Mouse (Mus musculus): Measurements from ENCODE around the gene Olfr640.

Gene Olfr640

GRCm38 (mm10) chr7:104025473-104025872 is at the start of gene Olfr640:
TSS of gene Olfr640 (minus strand) at chr7:104025573.
- no peak for DNase-seq

DNA sequence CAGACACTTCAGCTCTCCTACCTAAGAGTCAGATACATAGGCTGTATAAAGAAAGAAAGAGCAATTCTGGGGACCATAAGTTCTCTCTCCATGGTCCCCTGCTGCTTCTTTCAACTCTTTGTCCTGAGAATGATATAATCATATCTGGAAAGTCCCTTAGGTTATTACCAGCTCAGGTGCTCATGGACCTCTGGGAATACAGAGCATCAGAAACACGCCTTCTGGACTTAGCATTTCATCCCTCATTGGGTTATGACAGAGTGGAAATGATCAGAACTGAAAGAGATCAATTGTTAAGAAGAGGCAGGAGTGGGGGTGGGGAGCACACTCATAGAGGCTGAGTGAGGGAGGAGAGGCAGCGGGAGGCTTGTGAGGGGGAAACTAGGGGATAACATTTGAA is 46.4 kb upstream of the Olfr640 start, which contains the start of gene Olfr644:
TSS of gene Olfr644 (minus strand) at position 101 of the 400 bp plus-strand sequence.
- DNase-seq: no peak

DNA sequence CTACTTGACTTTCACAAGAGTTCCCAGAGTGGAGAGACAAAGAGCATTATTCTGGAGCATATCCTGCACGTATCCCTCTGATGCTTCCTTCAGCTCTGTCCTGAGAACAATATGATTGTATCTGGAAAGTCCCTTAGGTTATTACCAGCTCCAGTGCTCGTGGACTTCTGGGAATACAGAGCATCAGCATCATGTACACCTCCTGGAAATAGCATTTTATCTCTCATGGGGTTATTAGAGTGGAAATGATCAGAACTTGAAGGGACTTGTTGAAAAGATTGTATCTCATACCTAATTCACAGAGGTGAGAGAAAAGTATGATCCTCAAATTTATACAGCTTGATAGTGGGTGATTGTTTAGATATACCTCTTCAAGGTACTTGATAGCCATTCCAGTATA is 36.0 kb upstream of the Olfr640 start, which contains the start of gene 4930516K23Rik:
TSS of gene 4930516K23Rik (minus strand) at position 101 of the 400 bp plus-strand sequence.
- DNase-seq: no peak

- DNase-seq: no peak
Measured at GRCm38 (mm10) chr7:104059215-104059614, 33.8 kb upstream of the Olfr640 start.

DNA sequence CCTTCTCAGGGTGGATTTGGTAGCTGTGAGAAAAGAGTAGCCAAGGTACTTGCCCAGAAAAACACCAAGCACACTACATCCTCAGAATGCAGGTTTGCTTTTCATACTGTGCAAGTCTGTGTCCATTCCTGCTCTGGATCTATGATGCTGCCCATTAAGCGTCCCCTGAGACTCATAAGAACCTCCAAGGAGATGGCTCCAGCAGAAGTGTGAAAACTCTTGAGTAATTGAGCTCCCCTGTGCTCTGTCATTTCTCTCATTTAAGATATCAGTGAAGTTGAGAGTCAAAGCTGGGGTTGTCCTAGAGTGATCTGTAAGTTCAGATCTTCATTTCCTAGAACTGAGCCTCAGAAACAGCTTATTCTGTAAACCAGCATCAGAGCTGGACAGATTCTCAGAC is 27.2 kb upstream of the Olfr640 start, which contains the start of gene Olfr642:
TSS of gene Olfr642 (minus strand) at position 101 of the 400 bp plus-strand sequence.
- no peak for DNase-seq

- DNase-seq: no peak
Measured at GRCm38 (mm10) chr7:104050745-104051144, 25.4 kb upstream of the Olfr640 start.

DNA sequence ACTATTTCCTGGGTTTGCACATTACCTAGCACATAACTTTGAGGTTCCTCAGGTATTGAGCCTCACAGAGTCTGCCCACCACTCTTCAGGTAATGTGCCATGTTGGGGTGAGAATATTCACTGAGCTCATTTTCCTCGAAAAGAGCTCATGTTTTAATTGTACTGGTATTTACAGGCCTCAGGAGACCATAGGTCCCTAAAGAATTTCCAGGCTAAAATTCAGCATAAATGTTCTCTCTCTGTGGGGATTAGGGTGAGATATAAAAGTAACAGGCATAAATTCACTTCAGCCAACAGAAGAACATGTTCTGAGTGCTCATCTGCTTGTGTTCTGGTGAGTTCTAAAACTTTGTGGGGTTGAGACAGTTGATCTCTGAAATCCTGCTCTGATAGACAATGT is 9.8 kb upstream of the Olfr640 start, which contains the start of gene Olfr641:
TSS of gene Olfr641 (plus strand) at position 301 of the 400 bp plus-strand sequence.
- DNase-seq: no peak

DNA sequence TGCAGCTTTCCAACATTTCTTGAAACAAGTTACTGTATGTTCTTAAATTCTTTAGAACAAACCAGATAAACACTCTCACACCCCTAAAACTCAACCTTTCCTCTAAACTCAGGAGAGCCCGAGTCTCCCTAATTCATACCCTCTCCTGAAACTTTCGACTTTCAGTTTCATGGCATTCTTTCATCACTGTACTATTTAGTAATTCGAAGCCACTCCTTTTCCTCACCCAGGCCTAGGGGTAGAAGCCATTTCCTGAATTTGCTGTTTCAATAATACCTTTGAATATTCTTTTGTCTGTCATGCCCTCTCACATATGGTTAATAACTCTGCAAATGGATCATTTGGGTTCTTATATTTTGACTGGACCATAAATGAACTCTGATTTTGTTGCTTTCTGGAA is 1.6 kb upstream of the Olfr640 start:
- DNase-seq: no peak

DNA sequence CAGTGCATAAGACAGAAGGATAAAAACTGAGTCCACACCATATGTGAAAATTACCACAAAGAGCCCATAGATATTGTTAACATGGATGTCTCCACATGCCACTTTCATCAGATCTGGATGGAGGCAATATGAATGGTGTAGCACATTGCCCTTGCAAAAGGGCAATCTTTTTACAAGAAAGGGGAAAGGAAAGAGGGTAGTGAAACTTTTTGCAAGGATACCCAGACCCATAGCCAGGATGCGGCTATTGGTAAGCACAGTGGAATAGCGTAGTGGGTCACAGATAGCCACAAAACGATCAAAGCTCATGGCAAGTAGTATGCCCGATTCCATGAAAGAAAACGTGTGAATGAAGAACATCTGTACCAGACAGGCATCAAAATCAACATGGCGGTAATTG is 3.7 kb downstream of the Olfr640 start:
- no peak for DNase-seq

DNA sequence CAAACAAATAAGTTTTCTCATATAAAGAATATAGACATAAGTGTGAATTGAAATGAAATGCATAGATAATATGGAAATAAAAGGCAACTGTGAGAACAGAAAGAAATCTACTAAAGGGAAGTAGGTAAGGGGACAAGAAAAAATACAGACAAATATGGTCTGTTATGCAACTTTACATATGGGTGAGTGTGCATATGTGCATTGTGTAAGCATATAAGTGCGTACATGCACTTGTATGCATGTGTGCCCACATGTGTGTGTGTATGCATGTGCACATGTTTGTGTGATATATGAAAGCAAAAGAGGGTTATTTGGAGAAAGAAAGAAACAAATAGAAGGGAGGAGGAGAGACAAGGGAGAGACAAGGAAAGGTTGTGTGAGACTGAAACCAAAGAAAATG is 6.4 kb downstream of the Olfr640 start:
- DNase-seq: no peak

- DNase-seq: no peak
Measured at GRCm38 (mm10) chr7:104017203-104017602, 8.2 kb downstream of the Olfr640 start, which contains the start of gene Olfr639. TSS of gene Olfr639 (minus strand) at chr7:104017303.

DNA sequence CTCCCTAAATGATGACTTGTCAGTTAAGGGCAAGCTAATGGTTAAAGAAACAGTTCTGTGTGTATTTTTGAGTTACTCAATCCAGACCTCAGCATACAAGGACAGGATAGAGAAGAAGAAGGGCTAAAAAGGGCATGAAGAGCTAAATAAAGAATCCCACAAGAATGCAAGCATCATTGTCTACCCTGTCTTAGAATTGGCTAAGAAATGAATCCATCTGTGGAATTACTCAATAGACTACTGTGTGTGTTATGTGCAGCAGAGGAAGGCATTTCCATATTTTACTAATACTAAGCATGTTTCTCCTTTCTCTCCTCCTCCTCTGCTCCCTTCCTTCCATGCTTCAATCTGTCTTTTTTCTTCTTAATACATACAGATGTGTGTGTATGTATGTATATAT is 26.2 kb downstream of the Olfr640 start:
- no peak for DNase-seq

DNA sequence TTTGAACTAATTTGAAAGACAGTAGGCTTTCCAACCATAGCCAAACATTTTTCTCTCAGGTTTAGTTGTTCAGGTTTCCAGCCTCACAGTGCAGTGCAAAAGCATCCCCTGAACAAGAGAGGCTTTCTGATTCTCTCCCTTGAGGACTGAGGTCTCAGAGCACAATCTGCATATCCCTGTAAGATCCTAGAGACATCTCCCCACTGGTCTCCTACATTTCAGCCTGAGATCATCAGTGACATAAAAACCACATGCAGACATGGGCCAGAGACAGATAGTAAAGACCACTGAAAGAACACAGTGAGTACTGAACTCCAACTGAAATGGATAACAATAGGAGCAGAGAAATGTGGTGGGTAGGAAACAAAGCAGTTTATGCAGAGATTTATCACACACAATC is 26.9 kb downstream of the Olfr640 start, which contains the start of gene Olfr638:
TSS of gene Olfr638 (plus strand) at position 301 of the 400 bp plus-strand sequence.
- no peak for DNase-seq

- DNase-seq: no peak
Measured at GRCm38 (mm10) chr7:103971782-103972181, 53.6 kb downstream of the Olfr640 start.

GRCm38 (mm10) chr7:103970852-103971251 is 54.5 kb downstream of the Olfr640 start, which contains the start of gene Olfr635:
TSS of gene Olfr635 (plus strand) at chr7:103971152.
- DNase-seq: no peak

All from kidney, postnatal 25 days (tissue).